Mouse (Mus musculus) thymus, adult 2 months (tissue): Measurements from ENCODE around the gene As3mt. TPM values are rescaled to one million over a fixed set of nuclear protein-coding genes. Genes with fewer than 3 reads are reported as not detected.
A peak's percentile ranks its signal among the peaks of the same experiment; 100 is the strongest.

Experiments used
- DNase-seq: peaks from one replicate; pipeline ENCODE4 v3.0.0; 2021
- H3K27ac ChIP-seq: fragments of 200-500 bp; 2 replicates; pipeline ENCODE4 v1.5.1; 2012; ENCODE audit warnings: low read length, control low read depth; ENCODE audit not compliant: control insufficient read depth, insufficient read depth
- H3K27me3 ChIP-seq: fragments of 200-500 bp; 2 replicates; pipeline ENCODE4 v1.6.1; 2012; ENCODE audit warnings: mild to moderate bottlenecking, low read length, moderate library complexity, mixed read lengths; ENCODE audit not compliant: control insufficient read depth, insufficient read depth
- H3K36me3 ChIP-seq: fragments of 200-500 bp; 2 replicates; pipeline ENCODE4 v1.6.1; 2012; ENCODE audit warnings: mild to moderate bottlenecking, low read length, moderate library complexity; ENCODE audit not compliant: control insufficient read depth, insufficient read depth
- H3K4me1 ChIP-seq: fragments of 200-500 bp; replicated peaks from 2 replicates; pipeline ENCODE4 v1.6.1; 2012; ENCODE audit warnings: low read length; ENCODE audit not compliant: control insufficient read depth, insufficient read depth
- H3K4me3 ChIP-seq: fragments of 200-500 bp; 2 replicates; pipeline ENCODE4 v1.5.1; 2012; ENCODE audit warnings: mild to moderate bottlenecking, low read length, control low read depth, moderate library complexity; ENCODE audit not compliant: control insufficient read depth, insufficient read depth
- CTCF ChIP-seq: fragments of 200-500 bp; IDR thresholded peaks from 2 replicates; pipeline ENCODE4 v1.5.1; 2012; ENCODE audit warnings: mild to moderate bottlenecking, control low read depth, low read length, moderate library complexity, borderline replicate concordance; ENCODE audit not compliant: control insufficient read depth, poor library complexity, insufficient read depth; ENCODE audit errors: extremely low read depth
- POLR2A ChIP-seq: fragments of 200-500 bp; IDR thresholded peaks from 2 replicates; pipeline ENCODE4 v1.6.1; 2012; ENCODE audit warnings: mild to moderate bottlenecking, low read length, control low read depth, moderate library complexity; ENCODE audit not compliant: control insufficient read depth, poor library complexity, insufficient read depth; ENCODE audit errors: extremely low read depth
- WGBS: fragments of 180-500 bp; shearing (Covaris S2); methylation state at CpG from one replicate; pipeline ENCODE4 v1.1.7; 2018; 5-methylcytosine and 5-hydroxymethylcytosine counted together
- polyA plus RNA-seq: library from polyadenylated mRNA; depleted of rRNA; stranded (reverse); fragments of >200 nt; gene quantifications from 2 replicates; pipeline ENCODE4 v1.2.3, GENCODE M21; 2012

The As3mt gene
- polyA plus RNA-seq, 1 experiment, result 9.5 TPM

DNA sequence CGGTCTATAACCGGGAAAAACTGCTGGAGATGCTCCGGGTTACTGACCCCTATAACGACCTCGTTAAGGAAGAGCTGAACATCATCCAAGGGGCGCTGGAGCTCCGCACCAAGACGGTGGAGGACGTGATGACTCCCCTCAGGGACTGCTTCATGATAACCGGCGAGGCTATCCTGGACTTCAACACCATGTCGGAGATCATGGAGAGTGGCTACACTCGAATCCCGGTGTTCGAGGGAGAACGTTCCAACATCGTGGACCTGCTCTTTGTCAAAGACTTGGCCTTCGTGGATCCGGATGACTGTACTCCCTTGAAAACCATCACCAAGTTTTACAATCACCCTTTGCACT, 55.7 kb downstream of the As3mt start:
- WGBS, result 20% methylated on average over 19 of the region's 19 CpGs
- DNase-seq, result no peak
- Histone ChIP-seq H3K27ac (no peak overlapping the region), H3K4me3 (peak overlapping the region; percentile 66), H3K4me1 (peaks cover 19% of the 10 kb centered on the region), H3K27me3 (peaks cover 7% of the 10 kb centered on the region; the same call in 1 of the 2 replicates), H3K36me3 (no peaks in the 10 kb centered on the region)
- no peak for TF ChIP-seq CTCF
- TF ChIP-seq POLR2A, result peak; percentile 7; the same call in 1 of the 2 replicates

DNA sequence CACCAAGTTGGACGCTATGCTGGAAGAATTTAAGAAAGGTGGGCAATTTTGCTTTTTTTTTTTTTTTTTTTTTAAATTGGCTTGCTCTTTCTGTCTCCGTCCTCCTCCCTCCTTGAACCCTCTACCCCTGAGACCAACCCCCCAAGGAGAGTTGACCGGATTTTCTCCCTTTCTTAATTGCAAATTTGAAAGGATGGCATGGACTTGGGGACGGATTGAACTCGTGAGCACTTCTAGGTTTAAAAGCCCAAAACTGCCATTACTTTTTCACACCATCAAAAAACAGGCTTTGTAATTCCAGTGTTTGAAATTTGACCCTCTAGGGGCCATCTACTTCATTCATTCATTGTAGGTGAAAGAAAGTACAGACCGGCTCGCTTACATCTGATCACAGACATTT, 56.1 kb downstream of the As3mt start:
- no peaks in the 10 kb centered on the region for H3K36me3 ChIP-seq
- H3K4me3 ChIP-seq, result no peak overlapping the region
- no peak for DNase-seq
- TF ChIP-seq CTCF, result no peak
- no peak for TF ChIP-seq POLR2A
- peaks cover 19% of the 10 kb centered on the region for H3K4me1 ChIP-seq
- no peak overlapping the region for H3K27ac ChIP-seq
- WGBS, result 77% methylated on average over 7 of the region's 7 CpGs
- H3K27me3 ChIP-seq, result peaks cover 7% of the 10 kb centered on the region; the same call in 1 of the 2 replicates

GRCm38 (mm10) chr19:46763932-46764762, 56.9 kb downstream of the As3mt start:
- Histone ChIP-seq H3K27ac (no peak overlapping the region), H3K27me3 (peaks cover 7% of the 10 kb centered on the region; the same call in 1 of the 2 replicates), H3K4me1 (peaks cover 11% of the 10 kb centered on the region), H3K4me3 (no peak overlapping the region), H3K36me3 (no peaks in the 10 kb centered on the region)
- 92% methylated on average over 12 of the region's 12 CpGs for WGBS
- TF ChIP-seq CTCF (no peak), POLR2A (no peak)
- no peak for DNase-seq

DNA sequence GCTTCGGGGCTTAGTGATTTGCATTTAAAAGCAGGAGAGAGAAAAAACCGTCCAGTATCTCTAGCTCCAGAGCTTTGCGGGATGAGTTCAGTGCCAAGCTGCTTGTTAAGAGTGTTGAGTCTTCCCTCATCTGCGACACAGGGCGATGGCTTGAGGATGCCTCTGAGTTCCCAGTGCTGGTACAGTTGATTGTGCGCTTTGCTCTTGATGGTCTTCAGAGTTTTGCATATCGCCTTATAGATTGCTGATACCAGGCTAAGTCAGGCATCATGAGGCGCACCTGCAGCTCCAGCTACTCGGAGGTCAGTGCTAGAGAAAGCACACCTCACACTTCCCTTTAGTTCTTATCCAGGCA, 57.5 kb downstream of the As3mt start:
- peaks cover 7% of the 10 kb centered on the region; the same call in 1 of the 2 replicates for H3K27me3 ChIP-seq
- no peak overlapping the region for H3K4me3 ChIP-seq
- no peak overlapping the region for H3K27ac ChIP-seq
- H3K4me1 ChIP-seq, result peaks cover 11% of the 10 kb centered on the region
- TF ChIP-seq POLR2A (no peak), CTCF (no peak)
- no peaks in the 10 kb centered on the region for H3K36me3 ChIP-seq
- WGBS, result 92% methylated on average over 9 of the region's 9 CpGs
- no peak for DNase-seq

DNA sequence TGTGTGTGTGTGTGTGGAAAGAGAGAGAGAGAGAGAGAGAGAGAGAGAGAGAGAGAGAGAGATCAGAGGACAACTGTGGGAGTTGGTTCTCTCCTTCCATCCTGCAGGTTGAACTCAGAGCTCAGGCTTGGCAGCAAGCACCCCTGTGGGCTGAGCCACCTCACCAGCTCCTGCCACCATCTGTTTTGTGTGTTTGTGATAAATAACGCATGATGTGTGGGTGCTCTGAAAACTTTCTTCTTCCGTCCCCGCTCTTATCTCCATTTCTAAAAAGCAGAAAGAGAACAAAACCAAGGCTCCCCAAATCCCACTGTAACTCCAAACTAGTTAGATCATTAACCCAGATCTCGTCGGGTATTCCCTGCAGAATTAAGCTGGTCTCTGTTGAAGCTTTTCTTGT, 58.9 kb downstream of the As3mt start:
- 96% methylated on average over 5 of the region's 5 CpGs for WGBS
- Histone ChIP-seq H3K27ac (no peak overlapping the region), H3K27me3 (peaks cover 7% of the 10 kb centered on the region; the same call in 1 of the 2 replicates), H3K36me3 (no peaks in the 10 kb centered on the region), H3K4me1 (peaks cover 11% of the 10 kb centered on the region), H3K4me3 (no peak overlapping the region)
- DNase-seq, result no peak
- no peak for TF ChIP-seq CTCF
- no peak for TF ChIP-seq POLR2A

GRCm38 (mm10) chr19:46769759-46770158, 62.5 kb downstream of the As3mt start:
- Histone ChIP-seq H3K4me1 (no peaks in the 10 kb centered on the region), H3K4me3 (no peak overlapping the region), H3K27me3 (no peaks in the 10 kb centered on the region), H3K27ac (no peak overlapping the region), H3K36me3 (no peaks in the 10 kb centered on the region)
- DNase-seq, result no peak
- WGBS, result 96% methylated on average over 11 of the region's 11 CpGs
- TF ChIP-seq POLR2A (no peak), CTCF (no peak)

DNA sequence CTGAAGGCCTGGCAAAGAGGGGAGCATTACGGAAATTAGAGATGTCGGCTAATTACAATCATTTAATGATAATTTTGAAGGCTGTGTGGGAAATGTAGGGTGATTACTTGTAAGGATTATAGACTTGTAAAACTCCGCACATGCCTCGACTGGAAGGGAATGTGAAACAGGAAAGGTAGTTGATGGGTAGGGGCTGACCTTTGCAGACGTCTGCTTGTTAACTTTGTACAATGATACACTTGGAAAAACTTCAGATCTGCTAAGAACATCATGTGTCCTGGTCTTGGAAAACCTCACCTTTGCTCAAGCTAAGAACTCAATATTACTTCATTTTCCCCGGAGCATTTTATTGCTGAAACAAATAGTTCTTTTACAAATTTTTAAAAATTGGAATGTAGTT, 64.5 kb downstream of the As3mt start:
- H3K4me3 ChIP-seq, result no peak overlapping the region
- TF ChIP-seq CTCF, result no peak
- no peak for TF ChIP-seq POLR2A
- WGBS, result 94% methylated on average over 6 of the region's 6 CpGs
- H3K27ac ChIP-seq, result no peak overlapping the region
- no peaks in the 10 kb centered on the region for H3K4me1 ChIP-seq
- no peaks in the 10 kb centered on the region for H3K27me3 ChIP-seq
- H3K36me3 ChIP-seq, result no peaks in the 10 kb centered on the region
- DNase-seq, result no peak
